Mouse (Mus musculus) kidney, postnatal 0 days (tissue): ENCODE results near the gene Sephs2. TPM values are rescaled to one million over a fixed set of nuclear protein-coding genes. Genes with fewer than 3 reads are reported as not detected.

Experiments used
- ATAC-seq: fragments of 200-750 bp; cut with Nextera tagmentation; replicated peaks from 2 replicates; pipeline ENCODE4 v1.8.0; 2017; ENCODE audit warnings: low read depth, moderate number of reproducible peaks, moderate TSS enrichment, moderate library complexity; ENCODE audit not compliant: low FRiP score
- DNase-seq: peaks from one replicate; pipeline ENCODE4 v3.0.0-alpha.2; 2016; ENCODE audit warnings: low spot score
- H3K27ac ChIP-seq: fragments of 300-500 bp; sonication (generic); 2 replicates; pipeline ENCODE4 v1.5.1; 2014; ENCODE audit warnings: mild to moderate bottlenecking
- H3K27me3 ChIP-seq: fragments of 300-500 bp; sonication (generic); 2 replicates; pipeline ENCODE4 v1.6.1; 2014; ENCODE audit warnings: low read length, mixed read lengths; ENCODE audit not compliant: insufficient read depth
- H3K36me3 ChIP-seq: fragments of 300-500 bp; sonication (generic); 2 replicates; pipeline ENCODE4 v1.6.1; 2014; ENCODE audit warnings: low read length, mixed read lengths; ENCODE audit not compliant: insufficient read depth
- H3K4me1 ChIP-seq: fragments of 300-500 bp; sonication (generic); replicated peaks from 2 replicates; pipeline ENCODE4 v1.6.1; 2014; ENCODE audit warnings: antibody characterized with exemption, low read length, mixed read lengths; ENCODE audit not compliant: insufficient read depth
- H3K4me2 ChIP-seq: fragments of 300-500 bp; sonication (generic); 2 replicates; pipeline ENCODE4 v1.6.1; 2014; ENCODE audit warnings: mild to moderate bottlenecking, low read length, moderate library complexity, mixed read lengths
- H3K4me3 ChIP-seq: fragments of 300-500 bp; sonication (generic); replicated peaks from 2 replicates; pipeline ENCODE4 v1.5.1; 2014; ENCODE audit warnings: low read depth, low read length
- H3K9ac ChIP-seq: fragments of 300-500 bp; sonication (generic); 2 replicates; pipeline ENCODE4 v1.6.1; 2014; ENCODE audit warnings: low read depth, low read length
- H3K9me3 ChIP-seq: fragments of 300-500 bp; sonication (generic); replicated peaks from 2 replicates; pipeline ENCODE4 v1.6.1; 2016; ENCODE audit warnings: low read length, inconsistent platforms, mixed read lengths
- CTCF ChIP-seq: IDR thresholded peaks from 2 replicates; pipeline ENCODE4 v1.5.1; 2016; ENCODE audit warnings: antibody characterized with exemption, low read depth, mild to moderate bottlenecking, moderate library complexity
- WGBS: fragments of 180-500 bp; shearing (Covaris S2); extraction: QIAGEN DNeasy Blood & Tissue Kit; methylation state at CpG from one replicate; pipeline ENCODE4 v1.1.7; 2014; 5-methylcytosine and 5-hydroxymethylcytosine counted together
- polyA plus RNA-seq: library from polyadenylated mRNA; unstranded; fragments of >200 nt; fragmentation: Nextera tagmentation; extraction: Ambion mirVana; gene quantifications from 2 replicates; pipeline ENCODE4 v1.2.1, GENCODE M21; 2015

The Sephs2 gene
- polyA plus RNA-seq, 1 experiment from 2014 or later: 207 TPM

DNA sequence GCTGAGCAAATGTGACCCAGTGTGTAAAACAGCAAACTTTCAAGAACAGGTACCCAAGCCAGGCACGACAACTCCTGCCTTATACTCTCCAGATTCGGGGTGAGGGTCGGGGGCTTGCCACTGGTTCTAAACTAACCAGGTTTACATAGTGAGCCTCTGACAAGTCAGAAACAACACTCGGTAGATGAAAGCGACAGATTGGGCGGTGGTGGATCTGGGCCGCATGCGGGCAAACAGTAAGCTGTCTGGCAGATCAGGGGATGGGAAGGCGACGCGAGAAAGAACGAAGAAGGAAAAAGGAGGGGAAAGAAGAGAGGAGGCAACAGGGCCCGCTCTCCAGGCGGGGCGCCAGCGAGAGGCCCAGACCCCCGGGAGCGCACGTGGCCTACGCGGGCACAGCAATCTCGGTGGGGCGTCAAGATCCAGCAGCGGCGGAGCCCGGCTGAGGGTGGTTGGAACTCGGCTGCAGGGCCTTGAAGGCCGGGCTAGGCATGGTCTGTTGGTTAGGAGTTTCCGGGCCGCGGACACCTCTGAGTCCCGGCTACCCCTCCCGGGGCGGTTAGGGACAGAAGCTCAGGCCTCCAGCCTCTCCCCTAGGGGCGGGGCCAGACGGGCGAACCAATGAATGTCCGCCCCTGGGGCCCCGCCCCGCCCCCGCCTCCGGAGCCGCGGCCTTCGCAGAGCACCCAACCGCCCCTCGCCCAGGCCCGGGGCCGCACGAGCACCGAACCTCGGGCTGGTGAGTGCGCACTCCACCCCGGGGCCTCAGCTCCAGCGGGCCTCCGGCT lies 29.8 kb downstream of the Sephs2 start, which contains the start of gene Zfp771:
Gene Zfp771 (plus strand): TSS at position 405 of the 788 bp plus-strand sequence.
- H3K36me3 ChIP-seq: no peaks in the 10 kb centered on the region; the same call in 1 of the 2 replicates
- H3K9ac ChIP-seq: peak within 1 kb of the TSS; percentile 94
- H3K4me2 ChIP-seq: peak within 1 kb of the TSS; percentile 74
- H3K4me3 ChIP-seq: peak within 1 kb of the TSS; percentile 88
- H3K27me3 ChIP-seq: no peaks in the 10 kb centered on the region
- peak; percentile 97 for DNase-seq
- 2% methylated on average over 56 of the region's 56 CpGs for WGBS
- no peak; the same call in none of the 2 replicates for TF ChIP-seq CTCF
- ATAC-seq: peak; percentile 98
- H3K9me3 ChIP-seq: no peaks in the 10 kb centered on the region
- peaks cover 19% of the 10 kb centered on the region; the same call in 1 of the 2 replicates for H3K4me1 ChIP-seq
- peak within 1 kb of the TSS; percentile 94 for H3K27ac ChIP-seq

DNA sequence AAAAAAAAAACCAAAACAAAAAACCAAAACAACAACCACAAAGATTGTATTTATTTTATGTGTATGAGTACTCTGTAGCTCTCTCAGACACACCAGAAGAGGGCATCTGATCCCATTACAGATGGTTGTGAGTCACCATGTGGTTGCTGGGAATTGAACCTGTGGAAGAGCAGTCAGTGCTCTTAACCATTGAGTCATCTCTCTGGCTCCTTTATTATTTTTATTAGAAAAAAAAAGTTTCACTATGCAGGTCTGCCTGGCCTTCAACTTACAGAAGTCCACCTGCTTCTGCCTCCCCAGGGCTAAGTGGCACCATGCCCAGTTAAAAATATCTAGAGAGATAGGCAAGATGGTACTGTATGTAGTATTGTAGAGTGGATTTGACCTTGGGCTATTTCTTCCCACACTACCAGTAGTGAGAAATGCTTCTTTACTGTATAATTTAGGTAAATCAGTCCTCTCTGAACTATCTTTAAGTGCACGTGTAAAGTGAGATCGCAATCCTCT lies 30.4 kb downstream of the Sephs2 start:
- 27% methylated on average over 2 of the region's 2 CpGs for WGBS
- H3K27ac ChIP-seq: peak overlapping the region; percentile 94

DNA sequence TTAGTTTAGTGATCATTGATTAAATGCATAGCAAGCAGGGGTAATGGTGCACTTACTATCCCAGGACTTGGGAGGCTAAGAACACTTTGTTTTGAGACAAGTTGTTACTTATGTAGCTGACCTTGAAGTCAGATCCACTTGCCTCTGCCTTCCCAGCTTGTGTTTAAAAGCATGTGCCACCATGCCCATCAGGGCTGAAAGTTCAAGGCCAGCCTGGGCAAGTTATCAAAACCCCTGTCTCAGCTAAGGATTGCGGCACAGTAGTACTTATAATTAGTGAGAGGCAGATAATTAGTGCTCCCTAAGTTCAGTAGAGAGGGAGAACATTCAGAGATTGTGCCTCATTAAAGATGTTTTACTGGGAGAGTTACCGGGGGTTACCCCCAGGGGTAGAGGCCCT lies 39.1 kb downstream of the Sephs2 start:
- ATAC-seq (no peak), DNase-seq (no peak)
- H3K36me3 ChIP-seq: peaks cover 38% of the 10 kb centered on the region
- H3K4me2 ChIP-seq: no peak overlapping the region
- H3K4me1 ChIP-seq: peaks cover 13% of the 10 kb centered on the region
- no peak overlapping the region for H3K27ac ChIP-seq
- no peak overlapping the region for H3K9ac ChIP-seq
- H3K9me3 ChIP-seq: no peaks in the 10 kb centered on the region
- 97% methylated on average over 2 of the region's 2 CpGs for WGBS
- no peak overlapping the region for H3K4me3 ChIP-seq
- no peaks in the 10 kb centered on the region for H3K27me3 ChIP-seq
- TF ChIP-seq CTCF: no peak

More for the DNA sequence above, 30.4 kb downstream of the Sephs2 start:
- peak overlapping the region; percentile 74 for H3K4me2 ChIP-seq
- H3K4me1 ChIP-seq: peaks cover 19% of the 10 kb centered on the region; the same call in 1 of the 2 replicates
- H3K27me3 ChIP-seq: no peaks in the 10 kb centered on the region
- TF ChIP-seq CTCF: no peak
- H3K4me3 ChIP-seq: peak overlapping the region; percentile 88; the same call in 1 of the 2 replicates
- DNase-seq (no peak), ATAC-seq (no peak)
- H3K36me3 ChIP-seq: peaks cover 3% of the 10 kb centered on the region; the same call in 1 of the 2 replicates
- no peaks in the 10 kb centered on the region for H3K9me3 ChIP-seq
- peak overlapping the region; percentile 94; the same call in 1 of the 2 replicates for H3K9ac ChIP-seq

DNA sequence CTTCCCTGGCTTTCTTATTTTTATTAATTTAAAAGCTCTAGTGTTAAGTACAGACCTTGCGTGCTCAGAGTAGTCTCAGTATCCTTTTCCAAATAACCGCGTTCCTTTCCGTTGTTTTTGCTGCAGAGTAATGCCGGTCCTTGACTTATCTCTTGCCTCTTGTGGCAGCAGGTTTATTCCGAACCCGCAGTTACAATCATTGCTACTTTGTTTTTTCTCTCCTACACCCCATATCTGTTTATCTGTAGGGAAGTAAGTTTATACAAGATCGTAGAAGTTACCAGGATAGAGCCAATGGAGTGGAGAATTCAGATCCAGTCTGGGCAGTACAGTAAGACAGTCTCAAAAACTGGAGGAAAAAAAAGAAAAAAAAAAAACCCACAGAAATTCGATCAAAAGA lies 40.1 kb downstream of the Sephs2 start:
- Histone ChIP-seq H3K4me1 (peaks cover 13% of the 10 kb centered on the region), H3K4me3 (peak overlapping the region; percentile 90), H3K9me3 (no peaks in the 10 kb centered on the region), H3K27ac (peak overlapping the region; percentile 97), H3K9ac (peak overlapping the region; percentile 87), H3K36me3 (peaks cover 37% of the 10 kb centered on the region), H3K4me2 (peak overlapping the region; percentile 67), H3K27me3 (no peaks in the 10 kb centered on the region)
- DNase-seq: no peak
- ATAC-seq: no peak
- 1% methylated on average over 9 of the region's 9 CpGs for WGBS
- no peak for TF ChIP-seq CTCF

DNA sequence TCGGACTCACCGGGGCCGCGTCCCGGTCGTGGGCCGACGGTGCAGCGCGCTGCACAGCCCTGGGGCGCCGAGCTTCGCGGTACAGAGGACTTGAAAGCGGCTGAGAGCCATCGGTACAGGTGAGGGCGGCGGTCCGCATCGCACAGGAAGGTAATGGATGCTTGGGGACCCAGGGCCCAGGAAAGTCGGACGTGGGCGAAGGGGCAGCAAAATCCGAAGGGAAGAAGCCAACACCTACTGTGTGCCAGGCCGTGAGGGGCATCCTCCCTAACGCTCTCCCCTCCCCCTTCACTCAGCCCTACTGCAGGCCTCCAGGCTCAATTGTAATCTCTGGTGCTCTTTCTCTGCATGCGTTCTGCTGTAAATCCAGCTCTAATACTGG lies 40.5 kb downstream of the Sephs2 start:
- peak overlapping the region; percentile 67 for H3K4me2 ChIP-seq
- peaks cover 35% of the 10 kb centered on the region for H3K36me3 ChIP-seq
- H3K27ac ChIP-seq: peak overlapping the region; percentile 97
- ATAC-seq (peak; percentile 49; the same call in 1 of the 2 replicates), DNase-seq (peak; percentile 48)
- TF ChIP-seq CTCF: no peak
- H3K27me3 ChIP-seq: no peaks in the 10 kb centered on the region
- WGBS: 0% methylated on average over 27 of the region's 27 CpGs
- H3K9me3 ChIP-seq: no peaks in the 10 kb centered on the region
- peaks cover 13% of the 10 kb centered on the region for H3K4me1 ChIP-seq
- peak overlapping the region; percentile 90 for H3K4me3 ChIP-seq
- peak overlapping the region; percentile 87 for H3K9ac ChIP-seq

DNA sequence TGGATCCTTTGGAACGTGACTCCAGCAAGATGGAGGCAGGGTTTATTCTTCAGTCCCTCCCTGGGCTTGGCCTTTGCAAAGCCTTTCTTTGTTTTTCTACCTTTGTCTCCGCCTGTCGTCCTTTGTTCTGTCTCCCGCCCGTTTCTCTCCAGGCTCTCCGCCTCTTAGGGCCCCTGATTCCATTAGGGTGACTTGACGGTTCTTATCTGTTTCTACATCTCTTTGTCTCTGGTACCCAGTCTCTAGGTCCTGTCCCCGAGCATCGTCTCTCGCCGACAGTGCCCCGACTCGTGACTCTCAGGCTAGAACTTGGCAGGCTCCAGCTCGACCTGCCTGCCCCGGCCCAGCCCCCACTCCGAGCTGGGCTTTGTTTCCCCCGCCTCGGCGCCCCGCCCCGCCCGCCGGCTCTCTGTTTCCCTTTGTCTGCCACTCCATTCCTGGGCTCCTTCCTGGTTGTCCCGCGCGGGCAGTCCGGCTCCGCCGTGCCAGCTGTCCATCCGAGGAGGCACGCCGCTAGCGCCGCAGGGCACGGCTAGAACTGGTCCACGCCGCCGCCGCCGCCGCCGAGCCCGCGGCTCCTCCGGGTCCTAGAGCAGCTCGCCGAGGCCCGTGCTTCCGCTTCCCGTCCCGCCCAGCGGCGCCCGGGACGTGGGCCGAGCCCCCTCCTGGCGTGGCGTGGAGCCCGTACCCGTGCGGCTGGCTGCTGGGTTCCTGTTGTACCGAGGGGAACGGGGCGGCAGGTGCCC lies 41.1 kb downstream of the Sephs2 start, which contains the start of the genes Zfp553 and Sept1:
Gene Zfp553 (plus strand): TSS at position 440 of the 746 bp plus-strand sequence.
Gene Sept1 (minus strand): TSS at position 509 of the 746 bp plus-strand sequence.
- Histone ChIP-seq H3K36me3 (peaks cover 29% of the 10 kb centered on the region), H3K27me3 (no peaks in the 10 kb centered on the region), H3K9ac (peak within 1 kb of the TSS; percentile 87), H3K4me2 (peak within 1 kb of the TSS; percentile 67), H3K4me1 (peaks cover 13% of the 10 kb centered on the region), H3K9me3 (no peaks in the 10 kb centered on the region), H3K27ac (peak within 1 kb of the TSS; percentile 97), H3K4me3 (peak within 1 kb of the TSS; percentile 90)
- peak; percentile 91 for ATAC-seq
- TF ChIP-seq CTCF: no peak
- peak; percentile 90 for DNase-seq
- under 1% methylated on average over 64 of the region's 64 CpGs for WGBS
